Mouse (Mus musculus): Measurements from ENCODE around the gene D11Wsu47e.
A peak's percentile ranks its signal among the peaks of the same experiment; 100 is the strongest.

D11Wsu47e gene

GRCm38 (mm10) chr11:113705966-113706652 is 21.9 kb downstream of the D11Wsu47e start:
- DNase-seq (ENCODE audit: low read depth): no peak

- DNase-seq (ENCODE audit: low read depth): no peak
These were observed 24.5 kb downstream of the D11Wsu47e start for GRCm38 (mm10) chr11:113708629-113709213.

GRCm38 (mm10) chr11:113709272-113709671 is 25.1 kb downstream of the D11Wsu47e start:
- DNase-seq (ENCODE audit: low read depth): no peak

- DNase-seq (ENCODE audit: low read depth): no peak
These were observed 25.6 kb downstream of the D11Wsu47e start, which contains the start of gene Cpsf4l for GRCm38 (mm10) chr11:113709731-113710256. Gene Cpsf4l (minus strand): TSS chr11:113710017.

GRCm38 (mm10) chr11:113710257-113710777 is 26.1 kb downstream of the D11Wsu47e start:
- DNase-seq (ENCODE audit: low read depth): no peak

- no peak for DNase-seq (ENCODE audit: low read depth)
These were observed 26.8 kb downstream of the D11Wsu47e start for GRCm38 (mm10) chr11:113711061-113711460.

- peak; percentile 67 for DNase-seq (ENCODE audit: low read depth)
These were observed 31.0 kb downstream of the D11Wsu47e start for GRCm38 (mm10) chr11:113715078-113715674.

- DNase-seq (ENCODE audit: low read depth): no peak
These were observed 31.9 kb downstream of the D11Wsu47e start for GRCm38 (mm10) chr11:113716132-113716531.

- no peak for DNase-seq (ENCODE audit: low read depth)
These were observed 33.7 kb downstream of the D11Wsu47e start for GRCm38 (mm10) chr11:113717767-113718424.

- DNase-seq (ENCODE audit: low read depth): no peak
These were observed 38.3 kb downstream of the D11Wsu47e start for GRCm38 (mm10) chr11:113722405-113723090.

- no peak for DNase-seq (ENCODE audit: low read depth)
These were observed 41.2 kb downstream of the D11Wsu47e start for GRCm38 (mm10) chr11:113725235-113726048.

GRCm38 (mm10) chr11:113726994-113727888 is 43.0 kb downstream of the D11Wsu47e start:
- no peak for DNase-seq (ENCODE audit: low read depth)

GRCm38 (mm10) chr11:113727992-113728391 is 43.8 kb downstream of the D11Wsu47e start:
- DNase-seq (ENCODE audit: low read depth): no peak

- no peak for DNase-seq (ENCODE audit: low read depth)
These were observed 45.0 kb downstream of the D11Wsu47e start for GRCm38 (mm10) chr11:113729239-113729638.

- peak; percentile 49 for DNase-seq (ENCODE audit: low read depth)
These were observed 45.7 kb downstream of the D11Wsu47e start for GRCm38 (mm10) chr11:113729917-113730316.

- no peak for DNase-seq (ENCODE audit: low read depth)
These were observed 46.7 kb downstream of the D11Wsu47e start for GRCm38 (mm10) chr11:113730879-113731278.

- peak; percentile 17 for DNase-seq (ENCODE audit: low read depth)
These were observed 47.9 kb downstream of the D11Wsu47e start for GRCm38 (mm10) chr11:113731945-113732612.

GRCm38 (mm10) chr11:113733631-113734364 is 49.6 kb downstream of the D11Wsu47e start:
- DNase-seq (ENCODE audit: low read depth): peak; percentile 86

All from 416B (cell line).